Mouse (Mus musculus): ENCODE results near the gene Chst12.

The Chst12 gene

DNA sequence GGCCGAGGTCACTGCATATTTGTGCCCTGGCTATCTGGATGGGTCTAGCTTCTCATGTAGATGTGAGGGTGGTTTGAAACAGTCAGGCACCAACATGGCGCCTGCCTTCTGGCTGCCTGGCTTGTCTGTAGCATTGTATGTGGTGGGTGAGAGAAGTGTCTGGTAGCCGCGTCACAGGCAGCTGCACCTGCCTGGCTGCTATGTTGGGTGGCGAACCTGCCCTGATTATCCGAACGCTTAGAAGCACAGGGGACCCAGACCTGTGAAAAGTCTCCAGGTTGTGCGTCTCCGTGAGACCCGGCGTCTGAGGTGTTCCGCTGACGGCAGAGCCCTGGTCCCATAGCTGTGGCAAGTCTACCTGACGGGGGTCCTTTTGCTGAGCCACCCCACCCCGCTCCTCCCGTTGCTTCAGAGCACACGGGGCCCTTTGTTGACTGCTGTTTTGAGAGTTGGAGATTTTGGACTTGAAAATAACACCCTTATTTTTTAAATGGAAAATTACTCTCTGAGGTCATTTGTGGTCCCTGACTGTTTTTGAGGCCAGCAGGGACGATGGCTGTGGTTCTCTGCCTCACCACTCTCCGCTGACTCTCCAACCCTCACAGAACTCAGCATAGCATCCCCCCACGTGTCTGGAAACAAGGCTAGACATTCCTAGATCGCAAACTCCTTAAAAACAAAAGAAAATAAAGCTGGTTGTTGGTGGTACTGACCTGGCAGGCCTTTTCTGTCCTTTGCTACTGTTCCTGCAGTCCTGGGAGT, 12.0 kb downstream of the Chst12 start:
- ATAC-seq (ENCODE audit: insufficient number of reproducible peaks, low FRiP score, low TSS enrichment): no peak

- ATAC-seq (ENCODE audit: insufficient number of reproducible peaks, low FRiP score, low TSS enrichment): no peak
Observed at GRCm38 (mm10) chr5:140517921-140518230, 12.5 kb downstream of the Chst12 start.

DNA sequence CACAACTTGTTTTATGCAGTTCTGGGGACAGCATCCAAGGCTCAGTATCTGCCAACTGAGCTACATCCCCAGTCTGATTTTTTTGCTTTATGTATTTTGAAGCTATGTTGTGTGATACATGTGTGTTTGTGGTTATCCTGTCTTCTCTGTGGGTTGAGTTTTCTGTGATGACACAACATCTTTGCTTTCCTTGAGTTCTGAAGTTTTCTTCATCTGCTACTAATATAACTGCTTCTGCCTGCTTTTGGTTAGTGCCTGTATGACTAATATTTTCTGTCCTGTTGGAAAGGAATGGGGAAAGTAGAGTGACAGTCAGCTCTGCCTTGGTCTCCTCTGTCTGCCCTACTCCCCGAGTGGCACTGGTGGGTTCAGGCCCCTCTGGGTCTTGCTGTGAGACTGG, 15.8 kb downstream of the Chst12 start:
- no peak for ATAC-seq (ENCODE audit: insufficient number of reproducible peaks, low FRiP score, low TSS enrichment)

DNA sequence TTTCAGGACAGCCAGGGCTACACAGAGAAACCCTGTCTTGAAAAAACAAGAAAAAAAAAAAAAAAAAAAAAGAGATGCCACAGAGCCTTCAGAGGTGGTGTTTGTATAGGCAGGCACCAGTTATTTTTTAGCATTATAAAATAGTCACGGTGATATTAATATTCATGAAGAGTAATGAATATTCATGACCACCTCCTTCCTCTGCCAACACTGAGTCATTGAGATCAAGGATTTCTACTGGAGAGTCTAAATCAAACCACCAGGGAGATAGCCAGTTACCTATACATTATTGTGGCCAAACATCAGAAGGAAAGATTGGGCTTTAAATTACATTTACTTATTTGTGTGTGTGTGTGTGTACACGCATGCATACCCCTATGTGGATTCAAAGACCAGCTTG, 21.4 kb downstream of the Chst12 start:
- no peak for ATAC-seq (ENCODE audit: insufficient number of reproducible peaks, low FRiP score, low TSS enrichment)

- no peak for ATAC-seq (ENCODE audit: insufficient number of reproducible peaks, low FRiP score, low TSS enrichment)
Observed at GRCm38 (mm10) chr5:140538111-140538683, 32.8 kb downstream of the Chst12 start.

DNA sequence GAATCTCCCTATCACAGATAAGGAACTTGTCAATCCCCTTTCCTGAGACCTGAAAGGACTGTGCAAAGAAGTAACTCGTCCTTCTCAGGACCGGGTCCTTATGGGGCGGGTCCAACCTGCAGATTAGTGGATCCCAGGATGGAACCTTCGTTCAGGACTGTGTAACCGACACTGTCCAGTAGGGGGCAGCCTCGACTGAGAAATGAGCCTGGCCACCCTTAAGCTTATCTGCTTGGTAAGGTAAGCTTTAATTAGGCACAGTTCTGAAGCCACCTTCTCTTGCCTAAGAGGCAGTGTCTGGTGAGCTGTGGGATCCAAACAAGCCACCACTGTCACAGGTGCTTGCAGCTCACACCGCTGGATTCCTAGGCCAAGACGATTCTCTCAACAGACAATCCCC, 34.8 kb downstream of the Chst12 start:
- no peak for ATAC-seq (ENCODE audit: insufficient number of reproducible peaks, low FRiP score, low TSS enrichment)

- no peak; the same call in 1 of the 2 replicates for ATAC-seq (ENCODE audit: insufficient number of reproducible peaks, low FRiP score, low TSS enrichment)
Observed at GRCm38 (mm10) chr5:140542811-140543575, 37.6 kb downstream of the Chst12 start.

DNA sequence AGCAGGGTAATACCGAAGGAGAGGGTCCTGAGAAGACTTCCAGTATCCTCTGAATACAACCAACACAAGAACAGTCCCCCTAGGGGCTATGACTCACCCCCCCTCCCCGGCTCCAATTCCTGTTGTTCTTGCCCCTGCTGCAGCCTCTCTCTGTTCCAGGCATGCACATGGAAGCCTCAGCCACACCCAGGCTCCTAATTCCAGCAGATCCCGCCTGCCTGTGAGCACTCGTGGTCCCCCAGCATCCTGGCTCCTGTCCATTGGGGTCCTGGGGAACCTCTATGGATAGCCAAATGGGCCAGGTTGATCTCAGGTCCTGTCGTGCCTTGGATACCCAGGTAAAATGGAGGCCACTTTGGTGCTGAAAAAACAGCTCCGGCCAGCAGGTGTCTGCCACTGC, 40.3 kb downstream of the Chst12 start:
- ATAC-seq (ENCODE audit: insufficient number of reproducible peaks, low FRiP score, low TSS enrichment): no peak

DNA sequence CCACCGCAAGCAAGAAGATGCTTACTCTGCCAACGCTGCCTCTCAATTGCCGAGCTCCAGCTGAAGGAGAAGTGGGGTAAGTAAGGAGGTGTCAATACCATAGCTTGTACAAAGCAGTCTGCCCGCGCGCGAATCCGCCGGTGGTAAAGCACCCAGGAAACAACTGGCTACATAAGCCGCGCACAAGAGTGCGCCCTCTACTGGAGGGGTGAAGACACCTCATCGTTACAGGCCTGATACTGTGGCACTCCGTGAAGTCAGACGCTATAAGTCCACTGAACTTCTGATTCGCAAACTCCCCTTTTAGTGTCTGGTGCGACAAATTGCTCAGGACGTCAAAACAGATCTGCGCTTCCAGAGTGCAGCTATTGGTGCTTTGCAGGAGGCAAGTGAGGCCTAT, 41.0 kb downstream of the Chst12 start:
- no peak for ATAC-seq (ENCODE audit: insufficient number of reproducible peaks, low FRiP score, low TSS enrichment)

DNA sequence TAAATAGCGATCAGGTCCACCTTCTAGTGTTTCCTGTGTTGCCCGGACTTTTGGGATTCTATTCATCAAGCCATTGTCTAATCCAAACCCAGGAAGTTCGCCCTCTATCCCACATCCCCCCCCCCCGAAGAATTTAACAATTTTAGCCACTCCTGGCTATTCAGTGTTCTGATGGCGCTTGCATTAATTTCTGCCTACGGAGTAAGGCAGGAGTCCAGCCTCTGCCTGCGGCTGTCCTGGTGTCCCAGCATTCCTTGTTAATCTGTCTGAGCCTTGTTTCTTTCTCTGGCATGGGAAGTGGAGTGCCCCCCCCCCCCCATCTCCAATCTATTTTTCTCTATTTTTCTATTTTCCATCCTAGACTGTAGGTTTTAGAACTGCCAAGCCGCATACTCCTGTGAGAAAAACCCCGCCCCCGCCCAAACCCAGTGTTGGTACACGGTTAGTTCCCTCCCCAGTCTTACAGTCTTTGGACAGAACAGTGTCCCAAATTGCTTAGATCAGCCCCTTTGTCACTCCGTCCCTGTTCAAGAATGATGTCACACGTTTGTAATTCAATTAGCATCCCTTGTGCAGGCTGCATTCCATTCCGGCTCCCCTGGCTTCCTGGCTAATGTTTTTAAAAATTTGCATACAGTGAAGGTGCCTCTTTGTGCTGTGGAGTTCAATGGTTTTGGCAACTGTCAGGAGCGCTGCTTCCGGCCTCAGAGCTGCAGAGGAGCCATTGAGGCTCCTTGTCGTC, 44.1 kb downstream of the Chst12 start:
- ATAC-seq (ENCODE audit: insufficient number of reproducible peaks, low FRiP score, low TSS enrichment): no peak

- ATAC-seq (ENCODE audit: insufficient number of reproducible peaks, low FRiP score, low TSS enrichment): no peak
Observed at GRCm38 (mm10) chr5:140553719-140554118, 48.4 kb downstream of the Chst12 start.

DNA sequence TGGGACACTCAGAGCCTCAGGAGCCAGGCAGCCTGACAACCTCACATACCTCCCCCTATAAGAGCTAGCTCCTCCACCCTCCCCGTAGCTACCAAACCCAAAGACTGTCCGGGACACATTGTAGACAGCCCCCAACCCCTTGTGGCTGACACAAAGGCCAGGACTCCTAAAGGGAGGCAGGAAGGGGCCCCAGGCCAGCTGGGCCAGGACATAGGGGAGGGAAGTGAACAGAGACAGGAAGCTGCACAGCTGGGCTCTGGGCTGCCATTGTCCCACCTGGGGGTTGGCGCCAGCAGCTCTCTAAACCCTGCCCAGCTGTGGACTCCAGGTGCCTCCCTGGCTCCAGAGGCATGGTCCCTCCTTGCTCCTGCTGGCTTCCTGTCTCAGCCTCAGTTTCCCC, 51.5 kb downstream of the Chst12 start:
- no peak for ATAC-seq (ENCODE audit: insufficient number of reproducible peaks, low FRiP score, low TSS enrichment)

DNA sequence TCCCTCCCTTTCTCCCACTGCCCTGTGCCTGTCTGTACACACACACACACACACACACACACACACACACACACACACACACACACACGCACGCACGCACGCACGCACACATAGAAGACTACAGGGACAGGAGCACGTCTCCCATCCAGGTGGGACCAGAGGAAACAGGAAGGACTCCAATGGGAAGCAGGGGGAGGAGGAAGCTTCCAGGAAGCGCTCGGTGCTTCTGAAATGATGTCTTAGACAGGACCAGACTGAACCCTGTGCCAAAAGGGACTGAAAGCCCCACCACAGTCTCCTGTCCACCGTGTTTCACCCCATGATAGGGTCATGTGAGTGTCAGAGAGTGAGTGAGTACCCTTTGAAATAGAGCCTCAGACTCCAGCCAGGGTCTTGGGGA, 57.3 kb downstream of the Chst12 start:
- no peak for ATAC-seq (ENCODE audit: insufficient number of reproducible peaks, low FRiP score, low TSS enrichment)

DNA sequence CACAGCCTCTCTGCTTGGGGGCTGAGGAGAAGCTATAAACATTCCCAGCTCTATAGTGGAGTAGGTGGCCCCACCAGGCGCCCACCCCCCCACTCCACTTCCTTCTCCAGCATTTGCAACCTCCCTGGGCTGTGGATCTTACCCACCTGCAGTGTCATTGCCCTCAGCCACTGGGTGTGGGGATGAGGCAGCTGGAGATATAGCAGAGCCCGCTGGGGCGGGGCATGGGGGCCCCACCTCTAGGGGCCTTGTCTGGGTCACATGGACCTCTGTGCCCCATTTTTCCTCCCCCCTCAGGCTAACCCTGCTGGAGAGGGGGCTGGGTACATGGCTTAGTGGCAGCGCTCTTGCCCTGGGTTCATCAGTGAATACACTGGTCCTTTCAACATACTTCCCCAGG, 59.5 kb downstream of the Chst12 start, which contains the start of gene Grifin:
Gene Grifin (minus strand): TSS at position 176 of the 400 bp plus-strand sequence.
- ATAC-seq (ENCODE audit: insufficient number of reproducible peaks, low FRiP score, low TSS enrichment): no peak

DNA sequence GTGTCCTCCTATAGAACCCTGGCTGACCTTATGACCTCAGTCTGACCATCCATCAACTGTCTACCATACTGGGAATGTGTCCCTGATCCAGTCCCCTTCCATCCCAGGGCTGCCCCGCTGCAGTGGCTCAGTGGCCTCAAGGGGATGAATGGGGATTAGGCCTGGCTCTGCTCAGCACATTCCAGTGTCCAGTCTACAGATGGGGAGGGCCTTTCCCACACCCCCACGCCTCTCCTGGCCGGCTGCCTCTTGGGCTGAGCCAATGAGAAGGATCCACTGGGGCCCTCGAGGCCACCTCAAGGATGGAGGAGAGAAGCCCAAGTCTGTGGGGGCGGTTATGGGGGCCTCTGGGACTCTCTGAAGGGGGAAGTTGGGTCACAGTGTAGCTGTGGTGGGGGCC, 60.1 kb downstream of the Chst12 start:
- ATAC-seq (ENCODE audit: insufficient number of reproducible peaks, low FRiP score, low TSS enrichment): no peak

DNA sequence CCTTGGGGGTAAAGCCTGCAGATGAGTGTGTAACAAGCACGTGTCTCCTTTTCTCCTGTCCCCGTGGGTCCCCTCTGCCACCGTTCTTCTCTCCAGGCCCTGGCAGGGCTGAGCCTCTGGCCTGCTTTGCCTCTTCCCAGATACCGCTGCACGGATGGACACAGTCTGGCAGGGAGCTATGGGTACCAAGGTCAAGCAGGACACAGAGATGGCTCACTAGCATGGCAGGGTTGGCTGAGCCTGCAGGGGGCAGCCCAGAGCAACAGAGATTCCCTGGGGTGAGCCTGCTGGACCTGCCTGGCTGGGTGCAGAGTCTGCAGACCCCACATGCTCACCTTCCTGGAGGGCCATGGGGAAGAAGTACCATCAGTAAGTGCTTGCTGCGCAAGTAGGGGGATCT, 60.5 kb downstream of the Chst12 start:
- no peak for ATAC-seq (ENCODE audit: insufficient number of reproducible peaks, low FRiP score, low TSS enrichment)

DNA sequence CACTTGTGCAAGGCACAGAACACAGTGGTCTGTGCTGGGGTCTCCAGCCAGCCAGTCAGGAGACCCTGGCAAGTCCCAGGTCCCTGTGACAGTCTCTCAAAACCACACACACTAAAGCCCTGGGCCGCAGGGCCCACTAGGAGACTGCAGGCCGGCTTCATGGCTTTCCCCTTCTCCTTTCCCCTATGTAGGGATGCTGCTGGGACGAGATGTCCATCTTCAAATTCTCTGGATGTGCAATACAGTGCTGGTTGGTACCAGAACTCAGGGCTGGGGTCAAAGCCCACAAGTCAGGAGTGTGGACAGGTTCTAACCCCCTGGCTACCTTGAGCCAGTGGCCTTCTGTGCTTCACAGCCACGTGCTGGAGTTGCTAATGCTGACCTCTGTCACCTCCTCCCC, 60.9 kb downstream of the Chst12 start:
- ATAC-seq (ENCODE audit: insufficient number of reproducible peaks, low FRiP score, low TSS enrichment): no peak

DNA sequence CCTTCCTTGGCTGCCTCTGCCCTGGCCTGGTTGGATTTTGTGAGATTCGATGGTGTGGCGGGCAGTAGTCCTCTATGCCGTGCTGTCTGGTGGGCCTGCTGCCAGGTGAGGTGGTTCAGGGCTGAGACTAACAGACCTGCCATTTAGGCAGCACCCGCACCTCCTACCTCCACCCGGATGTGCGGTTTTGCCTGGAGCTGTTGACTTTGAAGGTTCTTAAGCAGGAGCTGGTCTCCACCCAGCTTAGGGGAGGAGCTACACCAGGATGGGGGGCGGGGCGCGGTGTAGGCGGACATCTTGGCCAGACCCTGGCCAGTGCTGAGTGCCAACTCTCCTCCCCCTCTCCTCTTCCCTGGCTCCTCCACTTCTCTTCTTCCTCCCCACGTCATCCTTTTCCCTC, 62.0 kb downstream of the Chst12 start:
- ATAC-seq (ENCODE audit: insufficient number of reproducible peaks, low FRiP score, low TSS enrichment): no peak

DNA sequence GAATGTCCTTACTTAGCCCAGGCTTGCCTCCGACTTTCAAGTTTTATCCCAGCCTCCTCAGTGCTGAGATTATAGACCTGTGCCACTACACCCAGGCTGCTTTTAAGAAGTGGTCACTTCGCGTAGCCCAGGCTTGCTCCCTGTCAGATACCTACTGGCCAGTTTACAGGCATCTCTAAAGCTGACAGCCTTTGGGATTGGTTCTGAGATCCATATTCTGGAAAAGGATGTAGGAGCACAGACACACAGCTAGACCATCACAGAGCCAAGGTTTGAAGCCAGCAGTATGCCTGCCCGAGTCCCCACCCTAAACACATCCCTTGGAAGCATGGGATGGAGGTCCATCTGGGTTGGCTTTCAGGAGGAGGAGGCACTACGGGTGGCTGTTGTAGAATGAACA, 62.4 kb downstream of the Chst12 start:
- ATAC-seq (ENCODE audit: insufficient number of reproducible peaks, low FRiP score, low TSS enrichment): no peak

GRCm38 (mm10) chr5:140568321-140568970, 63.1 kb downstream of the Chst12 start:
- no peak for ATAC-seq (ENCODE audit: insufficient number of reproducible peaks, low FRiP score, low TSS enrichment)
